Comparison of ENCODE assay signal across 7 mouse cellular contexts in genomic region chr13:111807105-111807595, GRCm38 (mm10). TPM values are rescaled to one million over a fixed set of nuclear protein-coding genes. Genes with fewer than 3 reads are reported as not detected.
DNase-seq lines count a peak whose midpoint lies in the region; ATAC-seq and TF ChIP-seq lines count a peak whose summit lies in the region.

No protein-coding gene starts in this region.

- H3K27me3 ChIP-seq in lung, postnatal 0 days (replicated peaks; ENCODE audit: insufficient read depth, low read length), result no peaks in the 10 kb centered on the region
- H3K27me3 ChIP-seq in hindbrain, embryonic 10.5 days (ENCODE audit: insufficient read depth, poor library complexity, severe bottlenecking), result peaks cover 22% of the 10 kb centered on the region

- 0 out of 2 replicates have a peak, but pooled peaks have one; percentile 28 for TF ChIP-seq EP300 in lung, postnatal 0 days (IDR thresholded peaks at IDR 0.05)

- no peak for TF ChIP-seq CTCF in lung, postnatal 0 days (IDR thresholded peaks at IDR 0.05)

- H3K9me3 ChIP-seq in lung, postnatal 0 days (ENCODE audit: low read length), result no peaks in the 10 kb centered on the region
- no peaks in the 10 kb centered on the region for H3K9me3 ChIP-seq in hindbrain, embryonic 10.5 days

- peak overlapping the region; percentile 87 for H3K4me2 ChIP-seq in lung, postnatal 0 days (replicated peaks; ENCODE audit: low read depth, low read length)

- H3K36me3 ChIP-seq in lung, postnatal 0 days (ENCODE audit: insufficient read depth, low read length), result no peaks in the 10 kb centered on the region
- H3K36me3 ChIP-seq in hindbrain, embryonic 10.5 days, result no peaks in the 10 kb centered on the region

- no peak for ATAC-seq in lung, postnatal 0 days
- peak; percentile 22 for ATAC-seq in megakaryocyte, adult 5-6 weeks (ENCODE audit: poor library complexity, severe bottlenecking)

- DNase-seq in lung, postnatal 0 days (ENCODE audit: low spot score), result peak; percentile 49
- DNase-seq in lung, postnatal 36 days, result no peak
- DNase-seq in embryo, embryonic 10.5 days (ENCODE audit: low spot score), result peak; percentile 66
- no peak for DNase-seq in hindbrain, embryonic 10.5 days (ENCODE audit: low spot score)
- peak; percentile 60 for DNase-seq in thymus, postnatal 4 days
- DNase-seq in frontal cortex, postnatal 36 days (ENCODE audit: low spot score in 2 of 2), result no peak

- H3K4me1 ChIP-seq in lung, postnatal 0 days (ENCODE audit: insufficient read depth, low read depth, low read length), result peaks cover 23% of the 10 kb centered on the region
- peaks cover 53% of the 10 kb centered on the region for H3K4me1 ChIP-seq in hindbrain, embryonic 10.5 days (replicated peaks)

- peak overlapping the region; percentile 97 for H3K4me3 ChIP-seq in lung, postnatal 0 days (ENCODE audit: low read depth, low read length)
- peak overlapping the region; percentile 97 for H3K4me3 ChIP-seq in hindbrain, embryonic 10.5 days

- H3K9ac ChIP-seq in lung, postnatal 0 days (replicated peaks; ENCODE audit: low read depth), result peak overlapping the region; percentile 88

- H3K27ac ChIP-seq in lung, postnatal 0 days (ENCODE audit: low read length), result peak overlapping the region; percentile 98
- peak overlapping the region; percentile 97; the same call in 1 of the 2 replicates for H3K27ac ChIP-seq in hindbrain, embryonic 10.5 days

- under 1% methylated on average over 11 of the region's 11 CpGs for WGBS in lung, postnatal 0 days
- WGBS in hindbrain, embryonic 10.5 days, result 0% methylated on average over 11 of the region's 11 CpGs

RNA-seq across cellular contexts. Expression of gene Map3k1, which starts 1.6 kb away (rescaled TPM):
- 16.6 and 18.0 TPM in 2 replicates for polyA plus RNA-seq in lung, postnatal 0 days (2015; fragmentation: Nextera tagmentation; extraction: Ambion mirVana)
- polyA plus RNA-seq in hindbrain, embryonic 10.5 days (2016; fragmentation: Nextera tagmentation; extraction: Ambion mirVana), result 11.1 and 12.6 TPM in 2 replicates
- 61.5 and 62.2 TPM in 2 replicates for total RNA-seq in megakaryocyte, adult 5-6 weeks (2015)
- 74.4 and 92.6 TPM in 2 replicates for total RNA-seq in megakaryocyte, adult 5-6 weeks (2017)

Comparison
In these comparisons a context has a peak if more than half of its experiments do, and no peak if none do; other contexts are left out.
1. DNase-seq: peak in lung, postnatal 0 days (single experiment), embryo, embryonic 10.5 days (single experiment) and thymus, postnatal 4 days (single experiment); none in lung, postnatal 36 days (single experiment), hindbrain, embryonic 10.5 days (single experiment) and frontal cortex, postnatal 36 days (0 of 2).